Mouse (Mus musculus): ENCODE data around the gene Olfr820.
"Not testable (repeated sequence)": the region's sequence is repeated elsewhere in the genome, so short reads cannot be mapped to it uniquely, and the experiment has no call there.

Gene Olfr820

DNA sequence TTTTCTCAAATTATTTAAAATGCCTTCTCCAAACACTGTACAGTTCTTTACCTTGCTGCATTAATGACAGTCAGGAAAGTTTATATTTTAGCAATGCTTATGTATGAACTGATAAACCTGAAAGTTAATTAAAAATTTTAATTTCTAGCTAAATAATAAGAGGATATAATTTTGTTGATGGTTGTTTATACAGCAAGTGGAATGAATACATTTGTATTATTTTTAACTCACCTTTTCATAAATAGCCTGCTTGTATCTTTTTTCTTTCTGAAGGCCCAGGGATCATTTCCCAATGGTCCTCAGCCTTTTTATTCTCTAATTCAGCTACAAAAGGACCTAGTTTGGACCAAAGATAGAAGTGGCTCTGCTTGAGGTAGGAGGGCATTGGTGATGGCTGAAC lies at the start of gene Olfr820:
Gene Olfr820 (plus strand): TSS at position 301 of the 400 bp plus-strand sequence.
- in situ Hi-C loops (cut with MboI), result no loop called here

DNA sequence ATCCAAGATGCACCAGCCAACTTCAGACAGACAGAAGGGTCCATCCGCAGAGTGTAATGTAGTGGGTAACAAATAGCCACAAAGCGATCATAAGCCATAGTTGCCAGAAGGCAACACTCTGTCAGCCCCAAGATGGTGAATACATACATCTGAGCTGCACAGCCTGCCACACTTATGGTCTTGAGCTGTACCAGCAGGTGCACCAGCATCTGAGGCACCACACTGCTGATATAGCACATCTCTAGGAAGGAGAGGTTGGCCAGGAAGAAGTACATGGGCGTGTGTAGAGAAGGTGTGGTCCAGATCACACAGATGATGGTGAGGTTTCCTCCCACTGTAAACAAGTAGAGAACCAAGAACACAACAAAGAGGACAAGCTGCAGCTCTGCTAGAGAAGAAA lies 46.2 kb upstream of the Olfr820 start:
- in situ Hi-C loops (cut with MboI), result not testable (repeated sequence)

DNA sequence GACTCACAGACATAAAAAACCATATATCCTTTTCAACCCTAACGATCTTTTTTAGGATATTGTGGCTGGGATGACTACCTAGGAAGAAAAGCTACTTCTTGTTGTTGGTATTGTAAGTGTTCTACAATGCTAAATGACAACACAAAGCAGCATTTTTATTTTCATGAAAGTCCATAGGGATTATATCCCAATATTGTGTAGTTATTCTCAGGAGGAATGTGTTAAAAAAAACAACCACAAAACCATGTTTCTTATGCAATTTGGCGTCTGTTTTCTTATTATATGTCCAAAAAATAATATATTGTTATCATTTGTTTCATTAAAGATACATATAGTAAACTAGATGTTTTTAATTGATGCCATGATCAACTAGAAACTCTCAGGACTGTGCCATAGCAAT lies 45.3 kb upstream of the Olfr820 start, which contains the start of gene Olfr819:
Gene Olfr819 (minus strand): TSS at position 101 of the 400 bp plus-strand sequence.
- in situ Hi-C loops (cut with MboI), result not testable (repeated sequence)

GRCm38 (mm10) chr10:129972994-129973393 lies 39.4 kb upstream of the Olfr820 start:
- in situ Hi-C loops (cut with MboI), result not testable (repeated sequence)

- in situ Hi-C loops (cut with MboI), result not testable (repeated sequence)
Measured at GRCm38 (mm10) chr10:129976040-129976439, 36.4 kb upstream of the Olfr820 start, which contains the start of gene Olfr247. TSS of gene Olfr247 (minus strand) at chr10:129976140.

- in situ Hi-C loops (cut with MboI), result not testable (repeated sequence)
Measured at GRCm38 (mm10) chr10:129981867-129982266, 30.6 kb upstream of the Olfr820 start.

DNA sequence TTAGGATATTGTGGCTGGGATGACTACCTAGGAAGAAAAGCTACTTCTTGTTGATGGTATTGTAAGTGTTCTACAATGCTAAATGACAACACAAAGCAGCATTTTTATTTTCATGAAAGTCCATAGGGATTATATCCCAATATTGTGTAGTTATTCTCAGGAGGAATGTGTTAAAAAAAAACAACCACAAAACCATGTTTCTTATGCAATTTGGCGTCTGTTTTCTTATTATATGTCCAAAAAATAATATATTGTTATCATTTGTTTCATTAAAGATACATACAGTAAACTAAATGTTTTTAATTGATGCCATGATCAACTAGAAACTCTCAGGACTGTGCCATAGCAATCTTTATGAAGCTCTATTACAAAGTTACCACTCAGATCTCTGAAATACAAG lies 27.5 kb upstream of the Olfr820 start, which contains the start of gene Gm10310:
Gene Gm10310 (minus strand): TSS at position 101 of the 400 bp plus-strand sequence.
- in situ Hi-C loops (cut with MboI), result not testable (repeated sequence)

DNA sequence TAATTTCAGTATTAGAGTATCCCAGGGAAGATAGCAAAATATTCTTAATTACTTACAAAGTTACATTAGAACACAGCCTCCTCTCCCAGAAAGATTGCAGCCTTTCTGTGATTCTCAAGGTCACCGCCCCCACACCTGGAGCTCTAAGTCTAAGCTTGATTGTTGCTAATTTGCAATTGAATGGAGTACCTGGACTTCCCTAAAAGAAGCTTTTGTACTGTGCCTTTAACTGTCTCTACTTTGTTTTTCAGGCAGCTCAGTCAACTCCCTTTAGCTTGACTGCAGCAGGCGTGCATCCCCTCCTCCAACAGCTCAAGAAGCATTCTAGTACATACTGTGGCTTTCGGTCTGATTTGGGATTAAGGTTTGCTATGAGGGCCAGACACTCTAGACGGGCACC lies 8.3 kb upstream of the Olfr820 start:
- in situ Hi-C loops (cut with MboI), result not testable (repeated sequence)

DNA sequence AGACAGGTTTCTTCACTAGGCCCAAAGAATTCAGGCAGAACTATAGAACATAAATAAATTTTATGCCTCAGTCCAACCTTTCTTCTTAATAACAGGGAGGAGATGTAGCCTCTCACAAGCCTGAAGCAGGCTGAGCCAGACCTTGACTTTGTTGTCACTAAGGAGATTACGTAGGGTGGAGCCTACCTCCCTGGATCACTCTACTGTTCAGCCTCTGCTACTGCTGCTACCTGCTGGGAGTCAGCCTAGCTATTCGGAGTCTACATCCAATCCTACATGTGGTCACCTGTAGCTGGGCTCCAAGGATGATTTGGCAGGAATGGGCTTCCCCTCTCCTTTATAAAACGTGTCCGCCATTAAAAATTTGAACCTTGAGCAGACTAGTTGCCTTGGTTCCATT lies 7.1 kb upstream of the Olfr820 start:
- in situ Hi-C loops (cut with MboI), result not testable (repeated sequence)

DNA sequence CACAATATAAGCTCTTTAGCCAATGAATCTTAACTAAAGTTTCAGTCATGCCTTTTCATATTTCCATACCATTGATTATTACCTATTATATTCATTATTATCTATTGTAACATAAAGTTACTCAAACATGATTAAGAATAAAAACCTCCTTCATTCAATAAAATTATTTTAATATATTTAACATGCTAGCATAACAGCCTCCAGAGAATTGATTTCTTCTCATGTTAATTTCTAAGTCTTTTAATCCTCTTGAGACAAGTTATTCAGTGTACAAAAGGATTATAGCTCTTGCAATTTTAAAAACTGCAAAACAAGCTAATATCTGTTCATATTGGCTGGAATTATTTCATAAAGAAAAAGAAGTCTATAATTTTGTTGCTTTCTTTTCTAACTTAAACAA lies 17.6 kb downstream of the Olfr820 start, which contains the start of gene Olfr821:
Gene Olfr821 (plus strand): TSS at position 301 of the 400 bp plus-strand sequence.
- in situ Hi-C loops (cut with MboI), result no loop called here

GRCm38 (mm10) chr10:130037096-130037495 lies 24.7 kb downstream of the Olfr820 start:
- in situ Hi-C loops (cut with MboI), result no loop called here

Data from mature B cell (primary cell).